Mouse (Mus musculus) forebrain, embryonic 11.5 days (tissue): Measurements from ENCODE around the gene Nlgn2. TPM values are rescaled to one million over a fixed set of nuclear protein-coding genes. Genes with fewer than 3 reads are reported as not detected.
A peak's percentile ranks its signal among the peaks of the same experiment; 100 is the strongest.

Experiments
- ATAC-seq: fragments of 200-750 bp; cut with Nextera tagmentation; replicated peaks from 2 replicates; pipeline ENCODE4 v1.8.0; 2017; ENCODE audit warnings: moderate TSS enrichment; ENCODE audit not compliant: low FRiP score
- DNase-seq: peaks from one replicate; pipeline ENCODE4 v3.0.0-alpha.2; 2017; ENCODE audit warnings: low spot score
- H3K27ac ChIP-seq: fragments of 300-500 bp; sonication (generic); 2 replicates; pipeline ENCODE4 v1.5.1; 2014; ENCODE audit warnings: low read depth, low read length
- H3K27me3 ChIP-seq: fragments of 300-500 bp; sonication (generic); 2 replicates; pipeline ENCODE4 v1.6.1; 2014; ENCODE audit warnings: mild to moderate bottlenecking, low read length, mixed read lengths; ENCODE audit not compliant: control insufficient read depth, insufficient read depth
- H3K36me3 ChIP-seq: fragments of 300-500 bp; sonication (generic); 2 replicates; pipeline ENCODE4 v1.6.1; 2014; ENCODE audit warnings: mild to moderate bottlenecking, low read length, moderate library complexity, mixed read lengths; ENCODE audit not compliant: control insufficient read depth, insufficient read depth
- H3K4me1 ChIP-seq: fragments of 300-500 bp; sonication (generic); replicated peaks from 2 replicates; pipeline ENCODE4 v1.6.1; 2014; ENCODE audit warnings: low read length, mixed read lengths; ENCODE audit not compliant: control insufficient read depth, insufficient read depth
- H3K4me2 ChIP-seq: fragments of 300-500 bp; sonication (generic); 2 replicates; pipeline ENCODE4 v1.6.1; 2014; ENCODE audit warnings: low read depth, mild to moderate bottlenecking, low read length, moderate library complexity, mixed read lengths; ENCODE audit not compliant: severe bottlenecking
- H3K4me3 ChIP-seq: fragments of 300-500 bp; sonication (generic); 2 replicates; pipeline ENCODE4 v1.5.1; 2014; ENCODE audit warnings: low read depth, low read length
- H3K9ac ChIP-seq: fragments of 300-500 bp; sonication (generic); 2 replicates; pipeline ENCODE4 v1.6.1; 2014; ENCODE audit warnings: low read length
- H3K9me3 ChIP-seq: fragments of 300-500 bp; sonication (generic); 2 replicates; pipeline ENCODE4 v1.6.1; 2016; ENCODE audit warnings: low read length, mixed read lengths; ENCODE audit not compliant: control insufficient read depth
- WGBS: fragments of 180-500 bp; shearing (Covaris S2); extraction: QIAGEN DNeasy Blood & Tissue Kit; methylation state at CpG from one replicate; pipeline ENCODE4 v1.1.7; 2014; 5-methylcytosine and 5-hydroxymethylcytosine counted together
- polyA plus RNA-seq: library from polyadenylated mRNA; unstranded; fragments of >200 nt; fragmentation: Nextera tagmentation; extraction: Ambion mirVana; gene quantifications from 2 replicates; pipeline ENCODE4 v1.2.1, GENCODE M21; 2014

Gene Nlgn2
- polyA plus RNA-seq, 1 experiment from 2014 or later = 11.1 TPM

DNA sequence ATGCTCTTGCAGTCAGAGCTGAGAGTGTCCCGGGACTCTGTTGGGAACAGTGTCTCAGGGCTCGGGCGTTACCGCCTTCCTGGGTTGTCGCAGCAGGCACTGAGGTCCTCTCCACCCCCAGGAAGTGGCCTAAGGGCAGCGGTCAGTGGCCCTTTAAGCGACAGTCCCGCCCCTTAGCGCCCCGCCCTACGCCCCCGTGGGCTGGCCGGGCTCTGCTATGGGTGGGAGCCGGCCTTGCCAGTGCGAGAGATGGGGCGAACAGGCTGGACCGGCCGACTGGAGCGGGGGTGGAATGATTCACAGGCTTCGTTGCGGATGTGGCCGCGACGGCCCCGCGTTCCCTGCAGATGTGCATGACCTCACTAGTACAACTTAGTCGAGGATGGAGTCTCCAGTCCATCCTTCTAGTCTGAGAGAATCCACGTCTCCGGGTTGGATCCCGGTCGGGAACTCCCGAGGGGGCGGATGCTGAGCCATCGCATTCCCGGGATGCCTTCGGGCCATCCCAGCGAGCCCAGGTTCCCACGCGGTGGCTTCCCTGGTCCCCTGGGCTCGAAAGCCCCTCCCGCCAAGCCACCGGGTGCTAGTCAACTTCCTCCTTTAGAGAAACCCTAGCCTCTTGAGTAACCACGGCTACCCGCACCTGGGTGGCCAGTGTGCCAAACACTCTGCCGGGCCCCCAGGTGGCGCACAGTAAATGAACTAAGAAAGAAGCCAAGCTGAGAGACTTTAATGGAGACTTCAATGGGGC is 43.4 kb upstream of the Nlgn2 start, which contains the start of gene Kctd11:
Gene Kctd11 (minus strand): TSS at position 554 of the 751 bp plus-strand sequence.
- H3K36me3 ChIP-seq = no peaks in the 10 kb centered on the region
- ATAC-seq (peak; percentile 85), DNase-seq (peak; percentile 88)
- H3K27me3 ChIP-seq = peaks cover 5% of the 10 kb centered on the region; the same call in 1 of the 2 replicates
- under 1% methylated on average over 46 of the region's 46 CpGs for WGBS
- H3K27ac ChIP-seq = peak within 1 kb of the TSS; percentile 32
- peak within 1 kb of the TSS; percentile 67 for H3K4me2 ChIP-seq
- H3K9ac ChIP-seq = peak within 1 kb of the TSS; percentile 48
- peak within 1 kb of the TSS; percentile 39 for H3K4me3 ChIP-seq
- H3K4me1 ChIP-seq = peaks cover 6% of the 10 kb centered on the region; the same call in 1 of the 2 replicates
- H3K9me3 ChIP-seq = no peaks in the 10 kb centered on the region

DNA sequence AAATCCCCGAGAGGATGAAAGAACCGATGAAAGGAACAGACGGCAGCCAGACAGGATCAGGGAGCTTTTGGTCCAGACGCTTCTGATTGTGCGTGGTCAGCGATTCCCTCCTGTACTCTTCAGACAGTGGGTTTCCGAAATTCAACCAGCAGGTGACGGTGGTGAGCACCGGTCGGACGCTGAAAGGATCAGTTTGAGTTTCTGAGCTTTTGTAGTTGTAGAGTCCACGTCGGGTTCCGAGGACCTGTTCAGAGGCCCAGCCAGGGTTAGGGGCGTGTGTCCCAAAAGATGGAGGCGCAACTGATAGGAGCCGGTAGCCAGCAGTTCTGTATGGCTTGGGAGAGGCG is 42.9 kb upstream of the Nlgn2 start:
- H3K4me3 ChIP-seq = peak overlapping the region; percentile 39
- no peaks in the 10 kb centered on the region for H3K36me3 ChIP-seq
- DNase-seq (peak; percentile 80), ATAC-seq (no peak)
- peaks cover 6% of the 10 kb centered on the region; the same call in 1 of the 2 replicates for H3K4me1 ChIP-seq
- H3K4me2 ChIP-seq = peak overlapping the region; percentile 67
- under 1% methylated on average over 18 of the region's 18 CpGs for WGBS
- peaks cover 5% of the 10 kb centered on the region; the same call in 1 of the 2 replicates for H3K27me3 ChIP-seq
- H3K9ac ChIP-seq = peak overlapping the region; percentile 48
- no peaks in the 10 kb centered on the region for H3K9me3 ChIP-seq
- H3K27ac ChIP-seq = peak overlapping the region; percentile 32

DNA sequence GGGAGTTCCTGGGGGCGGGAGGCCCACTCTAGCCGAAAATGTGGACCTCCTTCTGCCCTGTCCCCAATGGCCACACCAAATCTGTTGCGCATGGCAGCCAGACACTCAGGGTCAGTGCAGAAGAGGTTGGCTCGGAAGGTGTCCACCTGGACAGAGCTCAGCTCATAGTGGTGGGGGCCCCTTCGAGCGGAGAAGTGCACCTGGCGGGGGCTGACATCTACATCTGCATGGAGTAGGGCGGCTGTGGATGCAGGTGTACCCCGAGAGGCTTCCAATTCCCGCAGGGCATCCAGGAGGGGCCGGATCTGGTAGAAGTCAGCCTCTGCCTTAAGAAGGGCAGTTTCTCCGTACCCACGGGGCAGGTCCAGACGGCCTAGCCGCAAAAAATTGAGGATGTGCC is 42.1 kb upstream of the Nlgn2 start:
- ATAC-seq (no peak), DNase-seq (no peak)
- no peak overlapping the region for H3K9ac ChIP-seq
- peaks cover 6% of the 10 kb centered on the region; the same call in 1 of the 2 replicates for H3K4me1 ChIP-seq
- 53% methylated on average over 15 of the region's 15 CpGs for WGBS
- H3K4me3 ChIP-seq = peak overlapping the region; percentile 39
- H3K36me3 ChIP-seq = no peaks in the 10 kb centered on the region
- H3K27me3 ChIP-seq = peaks cover 5% of the 10 kb centered on the region; the same call in 1 of the 2 replicates
- H3K9me3 ChIP-seq = no peaks in the 10 kb centered on the region
- H3K27ac ChIP-seq = no peak overlapping the region
- peak overlapping the region; percentile 67; the same call in 1 of the 2 replicates for H3K4me2 ChIP-seq

DNA sequence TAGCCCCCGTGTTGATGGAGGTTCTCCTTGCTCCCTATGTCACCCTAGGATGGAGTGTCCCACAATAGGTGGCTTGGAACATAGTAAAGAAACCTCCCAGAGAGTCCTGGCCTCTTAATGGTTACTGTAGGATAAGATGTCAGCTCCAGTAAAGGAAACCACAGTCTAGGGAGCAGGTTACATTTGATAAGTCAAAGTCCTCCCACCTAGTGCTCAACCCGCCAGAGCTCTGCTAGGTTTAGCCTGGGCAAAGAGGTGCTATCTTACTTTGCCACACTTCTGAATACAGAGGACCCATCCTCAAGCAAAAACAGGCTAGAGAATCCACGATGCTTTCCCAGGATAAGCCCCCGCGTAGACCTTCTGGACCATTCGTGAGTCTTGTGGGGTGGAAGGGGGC is 41.4 kb upstream of the Nlgn2 start:
- peaks cover 5% of the 10 kb centered on the region; the same call in 1 of the 2 replicates for H3K27me3 ChIP-seq
- 95% methylated on average over 6 of the region's 6 CpGs for WGBS
- no peak overlapping the region for H3K4me2 ChIP-seq
- H3K36me3 ChIP-seq = no peaks in the 10 kb centered on the region
- peaks cover 6% of the 10 kb centered on the region; the same call in 1 of the 2 replicates for H3K4me1 ChIP-seq
- ATAC-seq = no peak
- H3K27ac ChIP-seq = no peak overlapping the region
- no peak overlapping the region for H3K4me3 ChIP-seq
- H3K9ac ChIP-seq = no peak overlapping the region
- H3K9me3 ChIP-seq = no peaks in the 10 kb centered on the region
- no peak for DNase-seq

DNA sequence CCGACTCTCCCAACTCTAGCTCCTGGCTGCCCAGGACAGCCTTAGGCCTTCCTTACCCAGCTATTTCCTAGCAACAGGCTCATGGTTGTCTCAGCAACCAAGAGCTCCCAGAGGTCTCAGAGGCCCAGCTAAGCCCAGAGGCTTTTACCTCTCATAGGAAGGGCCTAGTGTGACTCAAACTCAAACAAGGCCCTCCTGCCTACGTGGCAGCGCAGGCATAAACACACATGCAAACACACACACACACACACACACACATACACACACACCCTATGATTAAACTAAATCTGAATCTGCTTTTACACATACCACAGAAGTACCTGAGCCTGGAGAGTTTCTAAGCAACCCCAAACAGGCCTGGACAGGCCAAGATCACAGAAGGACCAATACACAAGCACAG is 40.8 kb upstream of the Nlgn2 start:
- H3K4me1 ChIP-seq = peaks cover 6% of the 10 kb centered on the region; the same call in 1 of the 2 replicates
- no peak overlapping the region for H3K4me3 ChIP-seq

DNA sequence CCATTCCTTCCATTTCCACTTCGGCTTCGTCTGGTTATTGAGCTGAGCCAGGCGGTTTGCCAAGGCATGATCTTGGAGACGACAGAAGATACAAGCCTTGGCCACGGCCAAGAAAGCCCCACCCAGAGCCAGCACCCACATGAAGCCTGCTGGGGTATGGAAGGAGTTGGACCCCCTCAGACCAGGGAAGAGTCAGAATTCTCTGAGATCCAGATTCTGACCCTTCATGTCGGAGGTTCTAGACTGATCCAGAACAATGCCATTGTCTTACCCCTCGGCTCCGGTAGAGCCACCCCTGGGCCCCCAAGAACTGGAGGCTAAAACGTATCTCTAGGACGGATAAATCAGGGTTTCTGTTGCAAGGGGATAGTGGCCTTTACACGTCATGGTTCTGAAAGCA is 40.3 kb upstream of the Nlgn2 start, which contains the start of gene Tmem95:
Gene Tmem95 (minus strand): TSS at position 141 of the 400 bp plus-strand sequence.
- H3K4me1 ChIP-seq = peaks cover 6% of the 10 kb centered on the region; the same call in 1 of the 2 replicates
- no peaks in the 10 kb centered on the region for H3K36me3 ChIP-seq
- ATAC-seq (no peak), DNase-seq (no peak)
- WGBS = 92% methylated on average over 11 of the region's 11 CpGs
- H3K27me3 ChIP-seq = peaks cover 5% of the 10 kb centered on the region; the same call in 1 of the 2 replicates
- no peaks in the 10 kb centered on the region for H3K9me3 ChIP-seq
- H3K27ac ChIP-seq = no peak within 1 kb of the TSS
- H3K4me2 ChIP-seq = peak within 1 kb of the TSS; percentile 43; the same call in 1 of the 2 replicates
- 0 out of 2 replicates have a peak within 1 kb of the TSS, but pooled peaks have one; percentile 6 for H3K4me3 ChIP-seq
- H3K9ac ChIP-seq = peak within 1 kb of the TSS; percentile 29

More for the DNA sequence above, 40.8 kb upstream of the Nlgn2 start:
- H3K9ac ChIP-seq = no peak overlapping the region
- no peak for ATAC-seq
- 84% methylated on average over 3 of the region's 3 CpGs for WGBS
- H3K36me3 ChIP-seq = no peaks in the 10 kb centered on the region
- no peak for DNase-seq
- no peaks in the 10 kb centered on the region for H3K9me3 ChIP-seq
- H3K27me3 ChIP-seq = peaks cover 5% of the 10 kb centered on the region; the same call in 1 of the 2 replicates
- no peak overlapping the region for H3K27ac ChIP-seq
- H3K4me2 ChIP-seq = no peak overlapping the region

DNA sequence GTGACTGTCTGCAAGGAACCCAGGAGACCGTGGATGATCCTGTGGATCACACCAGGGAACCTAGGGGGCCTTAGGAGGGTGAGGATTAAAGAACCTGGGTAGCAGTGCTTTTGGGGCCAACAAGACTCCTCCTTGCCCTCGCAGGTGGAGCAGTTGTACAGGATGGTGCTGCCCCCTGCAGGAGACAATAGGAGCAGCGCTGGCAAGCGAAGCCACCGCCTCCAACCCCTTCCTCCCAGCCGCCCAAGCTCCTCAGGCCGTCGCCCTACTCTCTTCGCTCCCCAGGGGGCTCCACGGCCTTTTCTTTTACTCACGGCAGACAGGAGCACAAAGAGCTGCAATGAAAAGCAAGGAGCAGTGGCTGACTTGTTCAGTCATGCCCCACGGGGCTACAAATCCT is 39.3 kb upstream of the Nlgn2 start:
- peak; percentile 93 for DNase-seq
- H3K27ac ChIP-seq = no peak overlapping the region
- WGBS = 2% methylated on average over 12 of the region's 12 CpGs
- peaks cover 2% of the 10 kb centered on the region; the same call in 1 of the 2 replicates for H3K27me3 ChIP-seq
- H3K4me1 ChIP-seq = peaks cover 6% of the 10 kb centered on the region; the same call in 1 of the 2 replicates
- H3K4me2 ChIP-seq = peak overlapping the region; percentile 43; the same call in 1 of the 2 replicates
- H3K9ac ChIP-seq = peak overlapping the region; percentile 29
- H3K9me3 ChIP-seq = no peaks in the 10 kb centered on the region
- H3K4me3 ChIP-seq = 0 out of 2 replicates have a peak overlapping the region, but pooled peaks have one; percentile 6
- peak; percentile 58; the same call in 1 of the 2 replicates for ATAC-seq
- H3K36me3 ChIP-seq = no peaks in the 10 kb centered on the region

DNA sequence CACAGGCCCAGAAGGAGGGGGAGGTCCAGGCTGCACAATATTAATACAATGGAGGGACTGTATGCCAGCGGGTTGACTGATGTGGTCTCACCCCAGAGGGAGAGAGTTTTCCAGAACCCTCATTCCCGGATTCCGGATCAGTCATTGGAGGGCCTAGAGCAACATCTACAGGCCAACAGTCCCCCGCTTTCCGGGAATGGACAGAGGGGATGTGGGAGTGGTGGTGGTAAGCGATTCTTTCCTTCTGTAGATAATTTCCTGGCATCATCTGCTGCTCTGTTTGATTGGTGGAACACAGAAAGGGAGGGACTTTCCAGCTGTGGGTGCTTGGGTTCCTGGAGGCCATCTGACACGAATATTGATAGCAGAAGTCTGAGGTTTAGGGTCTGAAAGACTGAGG is 38.6 kb upstream of the Nlgn2 start:
- Histone ChIP-seq H3K4me3 (no peak overlapping the region), H3K4me2 (no peak overlapping the region), H3K27ac (no peak overlapping the region), H3K27me3 (no peaks in the 10 kb centered on the region; the same call in 1 of the 2 replicates), H3K9ac (no peak overlapping the region), H3K9me3 (no peaks in the 10 kb centered on the region), H3K4me1 (peaks cover 3% of the 10 kb centered on the region; the same call in 1 of the 2 replicates), H3K36me3 (no peaks in the 10 kb centered on the region)
- ATAC-seq = no peak
- DNase-seq = no peak
- 78% methylated on average over 7 of the region's 7 CpGs for WGBS
